Mouse (Mus musculus) common myeloid progenitor, adult 5-6 weeks (primary cell): ENCODE measurements around the gene Ccdc8. TPM values are rescaled to one million over a fixed set of nuclear protein-coding genes. Genes with fewer than 3 reads are reported as not detected.

Experiments
- ATAC-seq: replicated peaks from 2 replicates; pipeline ENCODE4 v1.8.0; 2016; ENCODE audit warnings: low read depth, mild to moderate bottlenecking, moderate TSS enrichment, inconsistent platforms; ENCODE audit not compliant: poor library complexity, severe bottlenecking
- total RNA-seq: library from RNA; stranded (forward); fragments of 200-1000, 187-1606 nt; gene quantifications from 2 replicates; pipeline ENCODE4 v1.2.3, GENCODE M21; 2017

Gene Ccdc8
- total RNA-seq, 1 experiment from 2014 or later, result 8.2 TPM

GRCm38 (mm10) chr7:17004716-17005115 is 12.2 kb downstream of the Ccdc8 start:
- no peak for ATAC-seq

GRCm38 (mm10) chr7:17007300-17007699 is 14.8 kb downstream of the Ccdc8 start:
- peak; percentile 76 for ATAC-seq

GRCm38 (mm10) chr7:17009326-17010009 is 17.0 kb downstream of the Ccdc8 start:
- peak; percentile 49 for ATAC-seq

- no peak for ATAC-seq
Observed at GRCm38 (mm10) chr7:17010010-17010347, 17.5 kb downstream of the Ccdc8 start.

GRCm38 (mm10) chr7:17011909-17012590 is 19.5 kb downstream of the Ccdc8 start:
- ATAC-seq, result no peak

- ATAC-seq, result no peak
Observed at GRCm38 (mm10) chr7:17015381-17015780, 22.9 kb downstream of the Ccdc8 start.

- ATAC-seq, result peak; percentile 88
Observed at GRCm38 (mm10) chr7:17017036-17017435, 24.5 kb downstream of the Ccdc8 start.

- ATAC-seq, result no peak
Observed at GRCm38 (mm10) chr7:17017921-17018320, 25.4 kb downstream of the Ccdc8 start.

- no peak for ATAC-seq
Observed at GRCm38 (mm10) chr7:17019426-17020166, 27.1 kb downstream of the Ccdc8 start.

GRCm38 (mm10) chr7:17022176-17022575 is 29.7 kb downstream of the Ccdc8 start:
- no peak for ATAC-seq

GRCm38 (mm10) chr7:17023701-17024100 is 31.2 kb downstream of the Ccdc8 start:
- ATAC-seq, result no peak

- ATAC-seq, result 0 out of 2 replicates have a peak, but pooled peaks have one; percentile 10
Observed at GRCm38 (mm10) chr7:17024141-17024540, 31.6 kb downstream of the Ccdc8 start.

- peak; percentile 59 for ATAC-seq
Observed at GRCm38 (mm10) chr7:17024814-17025504, 32.5 kb downstream of the Ccdc8 start.

GRCm38 (mm10) chr7:17025505-17025894 is 33.0 kb downstream of the Ccdc8 start:
- ATAC-seq, result no peak

GRCm38 (mm10) chr7:17025896-17026622 is 33.6 kb downstream of the Ccdc8 start:
- ATAC-seq, result no peak

- peak; percentile 52 for ATAC-seq
Observed at GRCm38 (mm10) chr7:17026710-17027587, 34.4 kb downstream of the Ccdc8 start.

GRCm38 (mm10) chr7:17027588-17028343 is 35.3 kb downstream of the Ccdc8 start, which contains the start of gene Ppp5c:
Gene Ppp5c (minus strand): TSS chr7:17027924.
- ATAC-seq, result peak; percentile 57

GRCm38 (mm10) chr7:17028923-17029322 is 36.4 kb downstream of the Ccdc8 start:
- no peak for ATAC-seq
